Mouse (Mus musculus) ES-Bruce4 (cell line): ENCODE measurements at regions not wholly inside any gene's neighbourhood (a gene's known extent, or its start where the extent isn't known, plus 50 kb on each side); places are given as distances from the start of the nearest gene placed in this dataset.

ENCODE experiments used
- CTCF ChIP-seq: IDR thresholded peaks from one replicate; pipeline ENCODE4 v1.8.1; 2011; ENCODE audit warnings: low read depth, low read length
- EP300 ChIP-seq: IDR thresholded peaks from 2 replicates; pipeline ENCODE4 v1.6.1; 2011; ENCODE audit warnings: low read depth, low read length; ENCODE audit not compliant: insufficient read depth
- POLR2A ChIP-seq: IDR thresholded peaks from one replicate; pipeline ENCODE4 v1.8.1; 2011; ENCODE audit warnings: low read length; ENCODE audit not compliant: insufficient read depth

DNA sequence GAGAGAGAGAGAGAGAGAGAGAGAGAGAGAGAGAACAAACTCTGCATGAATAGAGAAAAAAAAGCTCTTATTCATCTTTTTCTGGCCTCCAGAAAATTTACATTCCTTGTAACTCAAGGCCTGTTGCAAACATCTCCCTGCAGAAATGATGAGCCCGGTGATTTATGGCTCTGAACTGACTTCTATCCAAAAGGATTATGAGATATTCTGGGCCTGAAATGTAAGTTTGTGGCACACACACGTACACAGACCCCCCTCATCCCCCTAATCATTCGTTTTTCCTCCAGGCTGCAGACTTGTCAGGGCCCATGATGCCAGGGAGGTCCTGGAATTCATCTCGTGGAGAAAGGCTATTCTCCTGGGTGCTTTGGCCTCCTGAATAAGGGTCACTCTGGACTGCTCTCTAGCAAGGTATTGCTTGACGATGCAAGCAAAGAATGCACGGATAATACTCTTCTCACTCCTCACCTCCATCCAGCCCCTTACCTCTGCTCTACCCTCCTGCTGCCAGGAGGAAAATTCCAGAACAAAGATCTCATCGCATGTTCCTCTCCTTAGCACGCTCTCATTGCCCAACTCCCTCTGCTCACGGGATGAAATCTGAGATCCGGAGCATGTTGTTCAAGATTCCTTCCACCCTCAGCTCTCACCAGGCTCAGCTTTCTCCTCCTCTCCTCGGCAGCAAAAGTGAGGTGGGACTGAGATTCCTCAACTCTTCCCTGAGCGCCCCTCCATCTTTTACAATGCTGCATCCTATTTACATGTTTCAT is 362.0 kb upstream of the Klf4 start:
- no peak for TF ChIP-seq CTCF
- TF ChIP-seq POLR2A: no peak
- no peak for TF ChIP-seq EP300
